Mouse (Mus musculus) myocyte (in vitro differentiated cells): ENCODE results near the gene Zfp275. TPM values are rescaled to one million over a fixed set of nuclear protein-coding genes. Genes with fewer than 3 reads are reported as not detected.

Source experiments
- H3K27me3 ChIP-seq: one replicate; pipeline ENCODE4 v1.6.1; 2011; ENCODE audit not compliant: control insufficient read depth, insufficient read depth, insufficient read length
- H3K36me3 ChIP-seq: one replicate; pipeline ENCODE4 v1.6.1; 2011; ENCODE audit not compliant: control insufficient read depth, insufficient read depth
- H3K4me2 ChIP-seq: one replicate; pipeline ENCODE4 v1.6.1; 2011; ENCODE audit warnings: low read depth, control low read depth
- H3K4me3 ChIP-seq: one replicate; pipeline ENCODE4 v1.5.1; 2011; ENCODE audit warnings: mild to moderate bottlenecking, control low read depth, moderate library complexity
- H3K79me2 ChIP-seq: one replicate; pipeline ENCODE4 v1.6.1; 2011; ENCODE audit not compliant: control insufficient read depth, insufficient read depth
- H3ac ChIP-seq: one replicate; pipeline ENCODE4 v1.6.1; 2011; ENCODE audit not compliant: control insufficient read depth, insufficient read length
- CEBPB ChIP-seq: IDR thresholded peaks from 2 replicates; pipeline ENCODE4 v1.6.1; 2011; ENCODE audit warnings: mild to moderate bottlenecking, moderate library complexity; ENCODE audit not compliant: poor library complexity, insufficient read depth, severe bottlenecking
- E2F4 ChIP-seq: IDR thresholded peaks from one replicate; pipeline ENCODE4 v1.6.1; 2011; ENCODE audit warnings: mild to moderate bottlenecking, control low read depth, moderate library complexity; ENCODE audit not compliant: insufficient read depth
- MAX ChIP-seq: IDR thresholded peaks from one replicate; pipeline ENCODE4 v1.6.1; 2011; ENCODE audit warnings: low read depth, mild to moderate bottlenecking, control low read depth
- MYOD1 ChIP-seq, 3 experiments: IDR thresholded peaks; one replicate each; pipeline ENCODE4 v1.6.1; 2011; ENCODE audit warnings: control low read depth in 2 of 3, low read depth in 2 of 3, mild to moderate bottlenecking in 2 of 3, moderate library complexity in 1 of 3; ENCODE audit not compliant: insufficient read length in 2 of 3, control insufficient read depth in 1 of 3
- MYOG ChIP-seq, 3 experiments: IDR thresholded peaks; one replicate each; pipeline ENCODE4 v1.6.1; 2011; ENCODE audit warnings: control low read depth in 2 of 3, low read depth in 2 of 3, mild to moderate bottlenecking in 2 of 3; ENCODE audit not compliant: insufficient read length in 2 of 3, control insufficient read depth in 1 of 3, insufficient read depth in 1 of 3
- POLR2A ChIP-seq: IDR thresholded peaks from one replicate; pipeline ENCODE4 v1.6.1; 2011; ENCODE audit warnings: low read depth, mild to moderate bottlenecking, control low read depth, moderate library complexity; ENCODE audit not compliant: insufficient read length
- POLR2AphosphoS2 ChIP-seq: IDR thresholded peaks from one replicate; pipeline ENCODE4 v1.6.1; 2011; ENCODE audit warnings: low read depth, control low read depth; ENCODE audit not compliant: insufficient read length
- REST ChIP-seq: IDR thresholded peaks from one replicate; pipeline ENCODE4 v1.6.1; 2011; ENCODE audit warnings: mild to moderate bottlenecking, control low read depth, moderate library complexity; ENCODE audit not compliant: insufficient read depth, insufficient read length
- SRF ChIP-seq: IDR thresholded peaks from one replicate; pipeline ENCODE4 v1.6.1; 2011; ENCODE audit warnings: low read depth; ENCODE audit not compliant: control insufficient read depth, insufficient read length
- TCF12 ChIP-seq: IDR thresholded peaks from one replicate; pipeline ENCODE4 v1.6.1; 2011; ENCODE audit warnings: mild to moderate bottlenecking, control low read depth; ENCODE audit not compliant: poor library complexity, insufficient read depth, severe bottlenecking
- TCF3 ChIP-seq: IDR thresholded peaks from one replicate; pipeline ENCODE4 v1.6.1; 2011; ENCODE audit warnings: low read depth, control low read depth; ENCODE audit not compliant: insufficient read length
- USF1 ChIP-seq: IDR thresholded peaks from one replicate; pipeline ENCODE4 v1.6.1; 2011; ENCODE audit warnings: low read depth, mild to moderate bottlenecking, control low read depth, moderate library complexity
- polyA plus RNA-seq: library from polyadenylated mRNA; unstranded; fragments of >200 nt; fragmentation: generic; extraction: Trizol; gene quantifications from one replicate; pipeline ENCODE4 v1.2.1, GENCODE M21; 2012; ENCODE audit warnings: missing spikeins

Gene Zfp275
- polyA plus RNA-seq, 1 experiment: 8.9 TPM

DNA sequence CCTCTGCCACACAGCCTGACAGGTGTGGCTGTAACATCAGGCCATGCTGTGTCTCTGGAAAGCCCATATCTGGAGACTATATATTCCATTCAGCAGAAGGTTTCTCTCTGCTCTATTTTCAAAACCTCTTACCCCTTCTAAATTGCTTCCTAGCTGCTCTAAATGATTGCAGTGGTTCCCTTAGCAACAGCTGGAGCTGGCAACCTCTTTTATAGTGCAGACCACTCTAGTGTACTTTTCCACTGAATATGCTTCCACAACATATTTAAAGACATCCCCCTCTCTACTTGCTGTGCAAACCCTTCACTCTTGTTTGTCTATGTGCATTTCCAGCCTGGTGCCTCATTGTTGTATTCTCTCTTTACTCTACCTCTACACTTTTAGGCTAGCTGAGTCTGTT lies 8.9 kb upstream of the Zfp275 start:
- TF ChIP-seq CEBPB (no peak), TCF12 (no peak), POLR2A (no peak), MYOG (IDR thresholded peaks at IDR 0.05; ENCODE audit: control insufficient read depth in 1 of 3, insufficient read depth in 1 of 3, insufficient read length in 2 of 3, low read depth in 2 of 3) (no peak), MYOD1 (IDR thresholded peaks at IDR 0.05; ENCODE audit: control insufficient read depth in 1 of 3, insufficient read length in 2 of 3, low read depth in 2 of 3) (no peak)
- no peaks in the 10 kb centered on the region for H3K79me2 ChIP-seq
- no peaks in the 10 kb centered on the region for H3K36me3 ChIP-seq
- no peak overlapping the region for H3K4me3 ChIP-seq
- H3K27me3 ChIP-seq: no peaks in the 10 kb centered on the region
- H3K4me2 ChIP-seq: no peak overlapping the region
- no peak overlapping the region for H3ac ChIP-seq

DNA sequence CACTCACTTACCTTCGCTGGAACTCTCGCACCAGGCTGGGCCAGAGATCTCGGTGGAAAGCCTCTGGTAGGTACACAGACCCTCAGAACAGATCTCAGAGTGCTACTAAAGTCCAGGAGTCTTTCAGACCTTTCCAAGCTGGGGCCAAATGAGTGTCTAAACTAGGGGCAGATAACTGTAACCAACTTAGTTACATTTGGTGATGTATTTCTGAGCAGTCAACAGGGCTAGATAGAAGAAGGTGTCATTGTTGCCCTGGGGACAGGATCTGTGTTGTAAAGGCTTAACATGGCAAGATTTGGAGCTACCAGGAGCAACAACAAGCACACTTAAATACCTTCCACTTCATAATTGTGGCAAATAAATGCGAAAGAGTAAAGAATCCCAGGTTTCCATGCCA lies 5.7 kb upstream of the Zfp275 start, which contains the start of gene Gm45015:
Gene Gm45015, minus strand, starts transcription at position 101 of the 400 bp plus-strand sequence.
- Histone ChIP-seq H3K79me2 (no peaks in the 10 kb centered on the region), H3K4me2 (no peak within 1 kb of the TSS), H3ac (no peak within 1 kb of the TSS)

DNA sequence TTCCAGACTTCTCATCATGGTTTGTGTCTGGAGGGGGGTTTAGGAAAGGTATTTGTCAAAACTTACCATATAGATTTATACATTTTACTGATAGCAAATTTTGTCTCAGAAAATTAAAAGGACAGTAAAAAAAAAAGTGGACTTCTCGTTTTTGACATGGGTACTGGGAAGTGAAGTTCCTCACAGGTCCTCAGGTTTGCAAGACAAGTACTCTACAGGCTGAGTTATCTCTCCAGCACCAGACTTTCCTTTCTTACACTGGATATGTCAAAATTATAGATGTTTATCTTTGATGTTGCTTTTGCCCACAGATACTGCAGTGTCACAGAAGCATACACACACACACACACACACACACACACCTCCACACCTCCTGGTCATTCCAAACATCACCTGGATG lies 948 bp upstream of the Zfp275 start:
- Histone ChIP-seq H3K27me3 (no peaks in the 10 kb centered on the region), H3K4me3 (no peak overlapping the region), H3ac (no peak overlapping the region), H3K36me3 (peaks cover 5% of the 10 kb centered on the region), H3K79me2 (peaks cover 12% of the 10 kb centered on the region), H3K4me2 (no peak overlapping the region)
- TF ChIP-seq E2F4 (no peak), SRF (no peak), TCF12 (no peak), MYOG (IDR thresholded peaks at IDR 0.05; ENCODE audit: control insufficient read depth in 1 of 3, insufficient read depth in 1 of 3, insufficient read length in 2 of 3, low read depth in 2 of 3) (no peak)

More for the DNA sequence above, 5.7 kb upstream of the Zfp275 start, which contains the start of gene Gm45015:
- no peaks in the 10 kb centered on the region for H3K27me3 ChIP-seq
- TF ChIP-seq SRF (no peak), MYOG (IDR thresholded peaks at IDR 0.05; ENCODE audit: control insufficient read depth in 1 of 3, insufficient read depth in 1 of 3, insufficient read length in 2 of 3, low read depth in 2 of 3) (no peak), POLR2AphosphoS2 (no peak), POLR2A (no peak), TCF12 (no peak), TCF3 (no peak), USF1 (no peak), MAX (no peak), REST (no peak), CEBPB (no peak), MYOD1 (IDR thresholded peaks at IDR 0.05; ENCODE audit: control insufficient read depth in 1 of 3, insufficient read length in 2 of 3, low read depth in 2 of 3) (no peak), E2F4 (no peak)
- H3K36me3 ChIP-seq: no peaks in the 10 kb centered on the region
- H3K4me3 ChIP-seq: no peak within 1 kb of the TSS

DNA sequence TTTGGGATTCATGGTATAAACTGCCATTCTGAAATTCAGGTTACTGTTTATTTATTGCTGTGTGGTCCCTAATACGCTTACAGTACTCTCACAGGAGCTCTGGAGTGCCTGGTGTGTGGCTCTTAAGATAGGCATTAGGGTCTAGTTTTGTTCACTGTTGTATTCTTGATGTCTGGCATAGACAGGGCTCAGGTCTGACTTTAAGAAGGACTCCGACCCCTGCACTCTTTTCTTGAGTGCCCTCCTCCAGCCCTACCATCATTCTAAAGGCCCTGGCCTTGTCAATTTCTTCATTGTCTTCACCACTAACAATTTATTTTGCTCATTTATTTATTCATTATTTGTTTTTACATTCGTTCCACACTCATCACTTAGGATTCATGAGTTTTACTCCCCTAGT lies 353 bp upstream of the Zfp275 start:
- H3K4me3 ChIP-seq: peak overlapping the region; percentile 49
- H3ac ChIP-seq: peak overlapping the region; percentile 34
- TF ChIP-seq REST: no peak
- no peak for TF ChIP-seq POLR2A
- TF ChIP-seq SRF: no peak
- no peak for TF ChIP-seq TCF12
- no peak for TF ChIP-seq E2F4
- peaks cover 18% of the 10 kb centered on the region for H3K79me2 ChIP-seq
- peak overlapping the region; percentile 45 for H3K4me2 ChIP-seq
- H3K27me3 ChIP-seq: no peaks in the 10 kb centered on the region
- H3K36me3 ChIP-seq: peaks cover 5% of the 10 kb centered on the region

DNA sequence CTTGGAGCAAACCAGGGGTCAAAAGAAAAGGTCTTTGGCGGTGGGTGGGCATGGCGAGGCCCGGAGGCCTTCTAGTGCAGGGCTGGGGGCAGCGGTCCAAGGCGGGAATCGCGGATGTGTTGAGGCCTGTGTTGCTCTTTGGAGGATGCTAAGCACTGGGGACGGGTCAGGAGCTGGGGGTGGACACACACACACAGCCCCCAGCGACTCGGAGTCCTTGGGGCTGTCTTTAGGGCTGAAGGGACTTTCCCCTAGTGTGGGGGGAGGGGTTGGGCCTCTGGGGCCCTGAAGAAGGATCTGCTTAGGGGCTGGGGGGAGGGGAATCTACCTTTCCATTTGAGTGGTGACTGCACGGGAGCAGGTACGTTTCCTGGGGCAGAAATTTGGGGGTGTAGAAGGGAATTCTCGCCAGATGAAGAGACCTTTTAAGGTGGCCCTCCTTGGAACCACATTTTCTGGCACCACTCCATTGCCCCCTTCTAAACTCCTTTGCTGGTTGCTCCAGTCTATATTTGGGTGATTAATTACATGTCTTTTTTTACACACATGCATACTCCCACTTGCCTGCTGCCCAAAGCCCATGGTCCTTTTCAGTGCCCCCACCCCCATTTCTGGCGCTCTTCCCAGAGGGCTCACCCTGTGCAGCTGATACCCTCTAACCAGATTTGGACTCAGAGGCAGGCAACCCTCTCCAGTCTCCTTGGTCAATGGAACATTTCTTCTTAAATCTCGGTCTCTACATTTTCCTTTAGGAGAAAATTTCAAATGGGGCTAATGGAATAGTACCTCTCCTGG lies 717 bp downstream of the Zfp275 start:
- Histone ChIP-seq H3K27me3 (no peaks in the 10 kb centered on the region), H3K79me2 (peaks cover 25% of the 10 kb centered on the region), H3ac (peak overlapping the region; percentile 34), H3K36me3 (peaks cover 5% of the 10 kb centered on the region), H3K4me3 (peak overlapping the region; percentile 49), H3K4me2 (peak overlapping the region; percentile 69)
- no peak for TF ChIP-seq TCF3
